Mouse (Mus musculus) liver, postnatal 0 days (tissue): ENCODE data around the gene Tmem262. TPM values are rescaled to one million over a fixed set of nuclear protein-coding genes. Genes with fewer than 3 reads are reported as not detected.

Source experiments
- ATAC-seq: fragments of 200-750 bp; cut with Nextera tagmentation; 2 replicates; pipeline ENCODE4 v1.8.0; 2017; ENCODE audit warnings: mild to moderate bottlenecking, moderate library complexity
- DNase-seq: peaks from one replicate; pipeline ENCODE4 v3.0.0-alpha.2; 2016
- H3K27ac ChIP-seq: fragments of 300-500 bp; sonication (generic); 2 replicates; pipeline ENCODE4 v1.5.1; 2014; ENCODE audit warnings: antibody characterized with exemption, moderate library complexity, mild to moderate bottlenecking, low read depth
- H3K27me3 ChIP-seq: fragments of 300-500 bp; sonication (generic); 2 replicates; pipeline ENCODE4 v1.6.1; 2014; ENCODE audit warnings: low read length, control low read depth, mixed read lengths; ENCODE audit not compliant: insufficient read depth
- H3K36me3 ChIP-seq: fragments of 300-500 bp; sonication (generic); replicated peaks from 2 replicates; pipeline ENCODE4 v1.6.1; 2014; ENCODE audit warnings: mild to moderate bottlenecking, control low read depth, low read length, moderate library complexity, mixed read lengths; ENCODE audit not compliant: insufficient read depth
- H3K4me1 ChIP-seq: fragments of 300-500 bp; sonication (generic); 2 replicates; pipeline ENCODE4 v1.6.1; 2014; ENCODE audit warnings: antibody characterized with exemption, mild to moderate bottlenecking, control low read depth; ENCODE audit not compliant: insufficient read depth
- H3K4me2 ChIP-seq: fragments of 300-500 bp; sonication (generic); 2 replicates; pipeline ENCODE4 v1.6.1; 2014; ENCODE audit warnings: low read depth, mild to moderate bottlenecking, low read length, moderate library complexity, mixed read lengths
- H3K4me3 ChIP-seq: fragments of 300-500 bp; sonication (generic); 2 replicates; pipeline ENCODE4 v1.5.1; 2014; ENCODE audit warnings: low read depth, low read length
- H3K9ac ChIP-seq: fragments of 300-500 bp; sonication (generic); replicated peaks from 2 replicates; pipeline ENCODE4 v1.6.1; 2014; ENCODE audit warnings: mild to moderate bottlenecking, moderate library complexity
- H3K9me3 ChIP-seq: fragments of 300-500 bp; sonication (generic); 2 replicates; pipeline ENCODE4 v1.6.1; 2016; ENCODE audit warnings: mild to moderate bottlenecking, control low read depth, low read length, mixed read lengths
- CTCF ChIP-seq: sonication (generic); IDR thresholded peaks from 2 replicates; pipeline ENCODE4 v1.5.1; 2016; ENCODE audit warnings: antibody characterized with exemption, low read depth
- EP300 ChIP-seq: IDR thresholded peaks from 2 replicates; pipeline ENCODE4 v1.6.1; 2016; ENCODE audit warnings: antibody characterized with exemption, low read depth, mild to moderate bottlenecking
- WGBS: fragments of 180-500 bp; shearing (Covaris S2); extraction: QIAGEN DNeasy Blood & Tissue Kit; methylation state at CpG from one replicate; pipeline ENCODE4 v1.1.7; 2014; ENCODE audit not compliant: insufficient replicate concordance; 5-methylcytosine and 5-hydroxymethylcytosine counted together
- polyA plus RNA-seq: library from polyadenylated mRNA; unstranded; fragments of >200 nt; fragmentation: Nextera tagmentation; extraction: Ambion mirVana; gene quantifications from 2 replicates; pipeline ENCODE4 v1.2.1, GENCODE M21; 2015

Tmem262 gene
- polyA plus RNA-seq, 1 experiment from 2014 or later: not detected

- TF ChIP-seq CTCF (no peak), EP300 (no peak)
- peak overlapping the region; percentile 68 for H3K9ac ChIP-seq
- ATAC-seq: no peak
- H3K4me1 ChIP-seq: peaks cover 40% of the 10 kb centered on the region
- DNase-seq: no peak
- H3K4me3 ChIP-seq: peak overlapping the region; percentile 63
- 29% methylated on average over 4 of the region's 5 CpGs for WGBS
- H3K27ac ChIP-seq: peak overlapping the region; percentile 86; the same call in 1 of the 2 replicates
- peak overlapping the region; percentile 96 for H3K4me2 ChIP-seq
- H3K27me3 ChIP-seq: no peaks in the 10 kb centered on the region
- peaks cover 14% of the 10 kb centered on the region for H3K36me3 ChIP-seq
- no peaks in the 10 kb centered on the region for H3K9me3 ChIP-seq
Measured at GRCm38 (mm10) chr19:6066571-6066970, 13.3 kb upstream of the Tmem262 start.

DNA sequence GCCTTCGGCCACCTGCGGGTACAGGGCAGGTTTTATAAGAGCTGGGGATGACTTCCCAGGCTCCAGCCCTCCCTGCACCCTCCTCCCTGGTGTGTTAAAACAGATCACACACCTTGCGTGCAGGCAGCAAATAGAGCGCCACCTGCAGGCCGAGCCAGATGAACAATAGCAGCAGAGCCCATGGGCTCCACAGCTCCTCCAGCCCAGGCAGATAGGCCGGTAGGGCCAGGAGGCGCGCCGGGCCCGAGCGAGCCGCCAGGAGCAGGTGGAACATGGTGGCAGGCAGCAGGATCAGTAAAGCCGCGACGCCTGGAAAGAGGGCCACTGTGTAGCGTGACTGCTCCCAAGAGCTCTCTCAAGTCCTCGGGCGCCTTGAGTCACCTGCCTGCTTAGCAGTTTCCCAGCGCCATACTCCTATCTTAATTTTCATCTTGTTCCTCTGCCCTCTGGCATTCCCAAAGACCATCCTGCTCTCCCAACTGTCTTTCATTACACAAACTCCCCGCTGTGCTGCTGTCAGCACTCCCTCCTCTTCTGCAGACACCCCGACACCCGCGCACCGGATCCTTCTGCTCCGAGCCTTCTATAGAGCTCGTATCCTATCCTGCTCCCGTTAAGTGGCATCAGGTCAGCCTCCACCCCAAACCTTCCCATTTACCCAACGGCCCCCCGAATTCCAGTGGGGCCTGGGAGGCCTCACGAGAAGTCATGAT is 12.7 kb upstream of the Tmem262 start:
- H3K36me3 ChIP-seq: peaks cover 14% of the 10 kb centered on the region
- H3K27ac ChIP-seq: peak overlapping the region; percentile 86
- H3K4me3 ChIP-seq: peak overlapping the region; percentile 63
- peak overlapping the region; percentile 68 for H3K9ac ChIP-seq
- H3K9me3 ChIP-seq: no peaks in the 10 kb centered on the region
- peak overlapping the region; percentile 96 for H3K4me2 ChIP-seq
- ATAC-seq (peak; percentile 66), DNase-seq (peak; percentile 92)
- 1% methylated on average over 30 of the region's 30 CpGs for WGBS
- TF ChIP-seq EP300: no peak
- peak; percentile 96 for TF ChIP-seq CTCF
- H3K27me3 ChIP-seq: no peaks in the 10 kb centered on the region
- H3K4me1 ChIP-seq: peaks cover 38% of the 10 kb centered on the region

GRCm38 (mm10) chr19:6067724-6068415 is 12.0 kb upstream of the Tmem262 start, which contains the start of gene Tm7sf2:
Gene Tm7sf2 (minus strand): TSS chr19:6068373.
- ATAC-seq (peak; percentile 89), DNase-seq (peak; percentile 92)
- peaks cover 18% of the 10 kb centered on the region for H3K36me3 ChIP-seq
- H3K4me1 ChIP-seq: peaks cover 31% of the 10 kb centered on the region
- H3K4me3 ChIP-seq: peak within 1 kb of the TSS; percentile 63
- no peak for TF ChIP-seq EP300
- no peaks in the 10 kb centered on the region for H3K27me3 ChIP-seq
- H3K9me3 ChIP-seq: no peaks in the 10 kb centered on the region
- peak within 1 kb of the TSS; percentile 86 for H3K27ac ChIP-seq
- peak within 1 kb of the TSS; percentile 68 for H3K9ac ChIP-seq
- H3K4me2 ChIP-seq: peak within 1 kb of the TSS; percentile 96
- WGBS: 14% methylated on average over 33 of the region's 33 CpGs

- H3K27ac ChIP-seq: no peak overlapping the region
- H3K4me1 ChIP-seq: peaks cover 23% of the 10 kb centered on the region
- WGBS: 82% methylated on average over 4 of the region's 4 CpGs
- no peak overlapping the region for H3K9ac ChIP-seq
- no peak overlapping the region for H3K4me3 ChIP-seq
- no peaks in the 10 kb centered on the region for H3K9me3 ChIP-seq
- no peak for ATAC-seq
- no peak for DNase-seq
- peaks cover 18% of the 10 kb centered on the region for H3K36me3 ChIP-seq
- TF ChIP-seq CTCF: no peak
- TF ChIP-seq EP300: no peak
- H3K27me3 ChIP-seq: no peaks in the 10 kb centered on the region
- H3K4me2 ChIP-seq: no peak overlapping the region
Measured at GRCm38 (mm10) chr19:6068951-6069350, 10.9 kb upstream of the Tmem262 start.

DNA sequence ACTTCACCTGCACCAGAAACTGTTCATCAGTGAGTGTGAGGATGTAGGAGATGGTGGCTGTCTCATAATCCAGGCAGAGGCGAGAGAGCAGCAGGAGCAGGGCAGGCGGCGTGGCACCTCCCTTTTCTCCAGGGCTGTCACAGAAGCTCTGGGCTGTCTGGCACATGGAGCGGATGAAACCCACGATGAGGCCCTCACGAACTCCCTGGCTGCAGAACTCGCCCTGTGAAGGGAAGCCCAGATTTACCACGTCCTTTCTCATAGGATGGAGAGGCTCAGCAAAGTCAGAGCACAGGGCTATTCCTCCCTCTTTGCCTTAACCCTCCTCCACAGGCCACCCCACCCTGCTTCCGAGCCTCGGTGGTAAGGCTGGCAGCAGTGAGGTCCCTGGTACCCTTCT is 10.0 kb upstream of the Tmem262 start:
- WGBS: 90% methylated on average over 10 of the region's 10 CpGs
- no peak overlapping the region for H3K4me2 ChIP-seq
- TF ChIP-seq CTCF: no peak
- no peak for TF ChIP-seq EP300
- no peaks in the 10 kb centered on the region for H3K9me3 ChIP-seq
- no peak overlapping the region for H3K9ac ChIP-seq
- no peaks in the 10 kb centered on the region for H3K27me3 ChIP-seq
- H3K36me3 ChIP-seq: peaks cover 18% of the 10 kb centered on the region
- H3K4me1 ChIP-seq: peaks cover 23% of the 10 kb centered on the region
- no peak overlapping the region for H3K27ac ChIP-seq
- DNase-seq (no peak), ATAC-seq (no peak)
- no peak overlapping the region for H3K4me3 ChIP-seq

DNA sequence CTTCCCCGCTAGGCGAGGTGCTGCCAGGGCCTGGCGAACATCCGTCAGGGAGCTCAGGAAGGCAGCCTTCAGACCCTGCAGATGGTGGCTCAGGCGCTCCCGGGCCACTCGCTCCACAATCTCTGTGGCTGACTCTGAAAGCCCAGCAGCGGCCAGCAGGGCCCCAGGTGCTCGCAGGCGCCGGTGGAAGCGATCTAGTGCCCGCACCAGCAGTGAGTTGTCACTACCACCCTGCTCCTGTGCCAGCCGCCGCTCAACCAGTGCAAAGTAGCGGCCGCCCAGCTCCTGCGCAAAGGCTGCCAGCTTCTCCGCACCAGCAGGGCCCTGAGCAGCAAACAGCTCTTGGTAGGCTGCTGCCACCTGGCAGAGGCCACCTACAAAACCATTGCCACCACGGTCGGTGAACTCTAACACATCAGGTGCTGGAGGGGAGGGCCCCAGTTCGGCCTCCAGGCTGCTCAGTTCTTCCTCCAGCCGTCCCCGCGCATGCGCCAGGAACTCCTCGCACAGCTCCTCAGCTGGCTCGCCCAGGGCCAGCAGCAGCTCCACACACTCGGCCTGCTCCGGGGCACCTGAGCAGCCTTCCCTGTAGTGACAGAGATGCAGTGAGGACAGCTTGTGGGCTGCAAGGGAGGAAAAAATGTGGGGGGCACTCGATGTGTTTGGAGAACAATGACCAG is 9.1 kb upstream of the Tmem262 start:
- no peaks in the 10 kb centered on the region for H3K9me3 ChIP-seq
- TF ChIP-seq CTCF (no peak), EP300 (no peak)
- H3K4me2 ChIP-seq: no peak overlapping the region
- no peaks in the 10 kb centered on the region for H3K27me3 ChIP-seq
- H3K36me3 ChIP-seq: peaks cover 18% of the 10 kb centered on the region
- DNase-seq (no peak), ATAC-seq (no peak)
- H3K4me3 ChIP-seq: no peak overlapping the region
- peaks cover 25% of the 10 kb centered on the region for H3K4me1 ChIP-seq
- no peak overlapping the region for H3K9ac ChIP-seq
- no peak overlapping the region for H3K27ac ChIP-seq
- 88% methylated on average over 31 of the region's 31 CpGs for WGBS
